Mouse (Mus musculus): ENCODE measurements around the gene Wnt3.
"Not testable (repeated sequence)": the region's sequence is repeated elsewhere in the genome, so short reads cannot be mapped to it uniquely, and the experiment has no call there.

The Wnt3 gene

DNA sequence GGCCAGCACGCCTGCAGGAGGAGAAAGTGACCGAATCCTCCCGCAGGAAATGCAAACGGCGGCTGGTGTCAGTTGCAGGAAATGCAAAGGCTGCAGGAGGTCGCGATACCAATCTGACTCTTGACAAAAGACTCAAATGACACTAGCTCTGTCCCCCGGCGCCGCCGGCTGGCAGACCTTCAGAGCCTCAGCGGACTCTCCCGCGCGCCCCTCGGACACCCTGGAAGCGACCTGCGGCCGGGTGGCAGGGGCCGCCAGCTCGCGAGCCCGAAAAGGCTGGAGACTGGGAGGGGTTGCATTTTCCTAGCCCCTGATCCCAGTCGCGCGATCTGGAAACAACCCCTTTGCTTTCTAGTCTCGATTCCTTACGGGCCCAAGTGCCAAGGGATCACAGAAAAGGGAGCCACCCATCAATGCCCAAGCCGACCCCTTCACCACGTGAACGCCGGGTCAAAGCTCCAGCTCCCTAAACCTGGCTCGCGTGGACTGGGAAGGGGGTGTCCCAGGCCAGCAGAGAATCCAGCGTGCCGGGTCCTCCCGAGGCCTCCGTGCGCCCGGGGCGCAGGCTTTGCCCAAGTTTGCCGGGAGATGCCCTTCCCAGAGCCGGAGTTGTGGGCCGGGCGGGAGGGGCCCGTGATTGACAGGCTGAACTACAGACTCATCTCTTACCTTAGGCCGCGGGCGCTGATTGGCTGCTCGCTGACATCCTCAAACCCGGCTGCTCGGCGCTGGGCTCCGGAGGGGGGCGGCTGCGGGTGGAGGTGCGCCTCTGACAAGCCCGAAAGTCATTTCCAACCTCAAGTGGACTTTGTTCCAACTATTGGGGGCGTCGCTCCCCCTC lies at the start of gene Wnt3:
Wnt3 (plus strand) TSS at position 764 of the 841 bp plus-strand sequence.
- peak; percentile 57 for DNase-seq

DNA sequence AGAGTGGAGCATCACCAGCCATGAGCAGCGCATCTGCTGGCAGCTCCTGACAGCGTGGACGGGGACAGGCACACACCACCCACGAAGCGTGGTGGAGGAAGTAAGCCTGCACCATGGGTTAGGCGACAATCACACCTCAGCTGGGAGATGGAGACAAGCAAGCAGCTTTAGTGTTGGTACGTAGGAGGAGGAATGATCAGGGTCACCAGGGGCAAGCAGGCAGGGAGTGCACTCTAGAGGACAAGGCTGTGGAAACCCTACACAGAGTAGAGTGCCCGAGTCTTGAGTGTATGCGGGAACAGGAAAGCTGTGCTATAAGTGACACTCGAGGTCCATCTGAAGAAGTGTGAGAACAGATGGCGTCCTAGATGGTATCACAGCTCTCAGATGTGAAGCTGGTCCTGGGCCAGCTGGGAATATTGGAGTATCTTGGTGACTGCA lies 49.6 kb upstream of the Wnt3 start:
- no peak for DNase-seq

DNA sequence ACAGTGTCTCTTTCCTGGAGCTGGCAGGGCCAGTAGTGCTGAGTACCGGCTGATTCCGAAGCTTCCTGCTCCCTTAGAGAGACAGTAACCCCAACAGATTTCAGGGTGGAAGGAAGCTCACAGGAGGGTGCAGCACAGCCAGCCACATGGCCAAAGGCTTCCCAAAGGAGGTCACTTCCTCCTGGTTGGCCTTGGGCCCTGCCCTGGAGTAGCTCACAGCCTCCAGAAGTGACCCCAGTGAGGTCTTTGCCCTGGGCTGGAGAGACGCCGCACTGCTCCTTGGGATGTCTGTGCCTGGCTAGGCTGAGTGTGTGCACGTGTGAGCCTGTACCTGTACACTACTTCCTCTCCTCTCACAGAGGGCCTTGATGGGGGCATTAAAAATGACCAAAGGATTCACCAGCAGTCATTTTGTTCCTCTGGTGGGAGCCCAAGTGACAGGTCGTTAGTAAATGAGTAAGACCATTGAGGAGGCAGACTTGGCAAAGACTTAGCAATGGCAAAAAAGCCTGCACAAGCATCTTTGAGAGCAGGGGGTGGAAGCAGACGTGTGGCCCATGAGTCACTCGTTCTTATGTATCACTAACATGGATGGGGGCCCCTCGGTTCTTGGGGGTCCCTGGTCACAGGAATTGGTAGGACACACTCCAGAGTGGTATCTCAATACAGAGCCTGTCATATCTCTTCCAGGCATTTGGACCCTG lies 44.5 kb upstream of the Wnt3 start:
- DNase-seq: no peak

DNA sequence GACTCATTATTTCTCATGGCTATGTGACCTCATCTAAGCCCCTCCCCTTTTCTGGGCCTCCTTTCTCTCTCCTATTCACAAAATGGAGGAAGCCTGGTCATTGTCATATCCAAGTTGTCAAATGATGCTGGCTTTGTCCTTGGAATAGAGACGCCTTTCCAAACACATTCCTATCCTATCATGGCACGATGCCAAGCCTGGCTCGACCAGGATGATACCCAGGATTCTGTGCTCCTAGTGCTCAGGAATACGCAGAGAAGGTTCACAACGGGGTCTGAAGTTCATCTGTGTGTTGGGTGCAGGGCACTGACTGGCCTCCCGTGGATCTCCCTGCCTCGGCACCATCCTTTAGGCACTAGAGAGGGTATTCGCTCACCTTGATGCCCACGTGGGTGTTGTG lies 42.4 kb upstream of the Wnt3 start:
- DNase-seq: peak; percentile 49

DNA sequence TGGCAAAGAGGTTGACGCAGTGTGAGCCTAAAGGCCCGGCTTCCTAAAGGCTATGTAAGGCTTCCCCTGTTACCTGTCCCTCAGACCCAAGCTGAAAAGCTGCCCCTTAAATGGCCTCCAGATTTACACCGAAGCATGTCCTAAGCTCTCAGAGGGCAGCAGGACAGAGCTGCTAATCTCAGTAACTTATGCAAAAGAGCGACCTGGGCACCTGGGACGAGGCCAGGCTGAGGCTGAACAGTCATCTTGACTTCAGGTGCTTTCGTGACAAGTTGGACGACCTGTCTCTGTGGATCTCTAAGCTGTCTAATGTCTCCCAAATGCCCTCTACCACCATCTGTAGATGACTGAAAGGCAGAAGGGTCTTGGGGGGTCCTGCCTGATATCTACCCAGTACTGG lies 41.6 kb upstream of the Wnt3 start:
- DNase-seq: no peak

DNA sequence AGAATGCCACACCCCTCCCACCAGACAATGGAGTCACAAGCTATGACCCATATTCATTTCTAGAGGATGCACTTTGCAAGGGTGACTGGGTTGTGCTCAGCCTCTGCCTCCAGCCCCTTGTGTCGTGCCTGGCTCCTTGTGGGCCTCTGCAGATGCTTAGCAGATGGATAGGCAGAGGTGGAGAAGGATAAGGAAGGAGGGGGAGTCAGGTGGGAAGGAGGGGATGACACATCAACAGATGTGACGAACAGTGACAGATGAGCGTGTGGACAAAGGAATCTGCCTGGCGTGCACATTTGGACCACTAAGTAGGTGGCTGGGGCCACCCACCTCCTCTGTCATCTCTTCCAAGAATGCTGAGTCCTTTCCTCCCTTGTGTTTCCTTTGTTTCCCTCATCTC lies 40.9 kb upstream of the Wnt3 start:
- no peak for DNase-seq

DNA sequence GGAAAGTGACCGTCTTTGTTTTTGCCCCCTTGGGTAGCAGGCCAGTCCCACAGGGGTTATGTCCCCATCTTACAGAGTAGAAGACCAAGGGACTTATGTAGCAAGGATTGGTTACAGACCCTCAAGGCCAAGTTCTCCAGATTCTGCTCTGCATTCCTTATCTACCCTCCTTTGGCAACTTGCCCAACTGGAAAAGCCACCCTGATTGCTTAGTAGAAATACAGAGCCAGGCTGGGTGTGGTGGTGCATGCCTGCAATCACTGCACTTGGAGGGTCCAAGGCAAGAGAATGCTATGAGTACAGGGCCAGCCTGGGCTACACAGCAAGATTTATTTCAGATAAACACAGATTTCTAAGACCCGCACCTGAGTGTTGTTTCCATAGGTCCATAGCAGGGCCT lies 40.0 kb upstream of the Wnt3 start:
- DNase-seq: no peak

DNA sequence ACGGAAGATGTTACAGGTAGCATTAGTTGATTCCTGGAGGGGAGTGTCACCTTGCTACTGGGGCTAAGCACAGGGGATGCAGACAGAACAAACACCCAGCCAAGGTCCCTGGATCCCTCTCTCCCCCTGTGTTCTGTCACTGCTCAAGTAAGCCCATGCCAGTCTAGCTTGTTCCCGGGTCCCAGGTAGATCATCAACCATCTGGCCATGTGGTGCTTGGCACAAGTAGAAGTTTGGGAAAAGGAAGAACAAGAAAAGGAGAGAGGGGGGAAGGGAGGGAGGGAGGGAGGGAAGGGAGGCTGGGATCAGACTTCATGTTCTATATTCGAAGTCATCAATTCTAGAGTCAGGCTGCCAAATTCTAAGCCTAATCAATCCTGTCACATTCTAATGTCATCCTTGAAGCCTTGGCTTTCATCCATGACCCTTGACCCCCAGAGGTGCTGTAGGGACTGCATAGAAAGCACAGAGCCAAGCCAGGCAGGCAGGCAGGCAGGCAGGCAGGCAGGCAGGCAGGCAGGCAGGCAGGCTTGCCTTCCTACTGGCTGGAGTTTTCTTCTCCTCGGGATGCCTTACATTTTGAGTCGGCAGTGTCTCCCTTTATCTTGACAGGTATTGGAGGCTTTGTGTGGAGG lies 39.4 kb upstream of the Wnt3 start:
- DNase-seq: no peak

DNA sequence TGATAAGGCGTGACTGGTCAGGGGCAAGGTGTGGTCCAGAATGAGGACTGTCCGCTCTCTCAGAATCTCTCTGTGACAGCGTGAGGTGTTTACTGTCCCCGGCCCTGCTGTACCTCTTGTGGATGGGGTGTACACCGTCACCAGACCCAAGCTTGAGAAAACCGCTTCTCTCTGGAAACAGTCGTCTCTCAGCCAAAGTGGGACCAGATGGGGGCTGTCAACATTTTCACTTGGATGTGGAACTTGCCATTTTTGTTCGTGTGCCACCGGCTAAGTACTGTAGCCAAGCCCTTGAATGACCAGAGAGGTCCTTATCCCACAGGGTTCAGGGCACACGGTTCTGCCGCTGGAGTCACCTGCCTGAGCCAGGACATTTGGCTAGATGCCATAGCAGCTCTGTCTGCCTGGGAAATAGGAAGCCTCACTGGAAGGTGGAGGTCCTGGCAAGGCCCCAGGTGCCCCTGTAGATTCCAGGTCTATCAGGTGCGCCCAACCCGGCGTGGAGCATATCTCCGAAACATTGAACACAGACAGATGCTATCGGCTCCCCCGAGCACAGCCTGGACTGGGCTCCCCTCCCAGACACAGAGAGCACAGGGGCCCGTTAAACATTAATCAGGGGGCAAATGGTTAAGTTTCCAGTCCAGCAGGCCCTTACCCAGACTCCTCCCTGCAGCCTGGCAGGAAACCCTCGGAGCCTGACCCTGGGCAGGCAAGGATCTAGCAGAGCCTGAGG lies 38.7 kb upstream of the Wnt3 start:
- no peak for DNase-seq

DNA sequence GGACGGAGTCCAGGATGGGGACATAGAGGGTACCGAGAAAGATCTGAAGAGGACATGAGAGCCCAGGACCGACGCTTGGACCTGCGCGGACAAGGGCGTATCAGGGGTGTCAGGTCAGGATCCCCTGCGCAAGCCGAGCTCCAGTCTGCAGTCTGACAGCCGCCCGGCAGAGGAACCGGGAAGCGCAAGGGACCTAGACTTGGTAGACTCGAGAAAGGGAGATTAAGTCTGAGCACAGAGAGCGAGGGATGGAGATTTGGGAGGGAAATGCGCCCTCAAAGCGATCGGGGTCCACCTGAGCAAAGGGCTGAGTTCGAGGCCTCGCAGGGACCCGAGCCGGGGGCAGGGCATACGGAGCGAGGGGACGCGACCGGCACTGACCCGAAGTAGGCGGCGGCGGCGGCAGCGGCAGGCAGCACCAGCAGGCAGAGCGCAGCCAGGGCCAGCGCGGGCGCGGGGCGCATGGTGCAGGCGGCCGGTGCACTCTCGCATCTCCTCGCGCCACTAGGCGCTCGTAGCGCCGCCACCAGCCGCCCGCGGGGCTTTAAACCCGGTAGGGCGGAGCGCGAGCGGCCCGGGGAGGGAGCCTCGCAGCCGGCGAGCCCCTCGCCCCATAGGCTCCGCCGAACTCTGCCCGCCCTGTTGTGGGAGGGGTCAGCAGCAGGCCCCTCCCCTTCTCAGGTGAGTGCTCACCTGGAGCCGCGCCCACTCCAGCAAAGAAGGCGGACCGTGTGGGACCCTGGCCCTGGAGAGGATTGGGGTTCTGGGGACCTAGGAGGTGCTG lies 24.5 kb upstream of the Wnt3 start, which contains the start of gene Wnt9b:
Wnt9b (minus strand) TSS at position 516 of the 784 bp plus-strand sequence.
- DNase-seq: peak; percentile 60

DNA sequence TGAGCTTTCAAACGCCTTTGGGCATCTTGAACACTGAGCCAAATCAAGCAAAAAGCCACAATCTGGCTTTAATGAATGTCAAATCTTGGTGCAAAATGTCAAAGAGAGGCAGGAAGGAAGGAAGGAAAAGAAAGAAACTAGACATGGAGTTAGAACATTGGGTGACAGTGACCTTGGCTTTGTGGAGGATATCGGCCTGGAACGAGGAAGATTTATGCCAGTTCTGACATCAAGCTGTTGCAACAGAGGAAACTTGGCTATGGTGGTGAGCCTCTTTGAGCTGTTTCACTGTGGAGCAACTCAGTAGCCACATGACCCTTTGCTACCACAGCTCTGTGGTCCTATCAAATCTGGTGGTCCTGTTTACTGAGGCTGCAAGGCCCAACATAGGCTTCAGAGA lies 23.3 kb upstream of the Wnt3 start:
- DNase-seq: no peak

DNA sequence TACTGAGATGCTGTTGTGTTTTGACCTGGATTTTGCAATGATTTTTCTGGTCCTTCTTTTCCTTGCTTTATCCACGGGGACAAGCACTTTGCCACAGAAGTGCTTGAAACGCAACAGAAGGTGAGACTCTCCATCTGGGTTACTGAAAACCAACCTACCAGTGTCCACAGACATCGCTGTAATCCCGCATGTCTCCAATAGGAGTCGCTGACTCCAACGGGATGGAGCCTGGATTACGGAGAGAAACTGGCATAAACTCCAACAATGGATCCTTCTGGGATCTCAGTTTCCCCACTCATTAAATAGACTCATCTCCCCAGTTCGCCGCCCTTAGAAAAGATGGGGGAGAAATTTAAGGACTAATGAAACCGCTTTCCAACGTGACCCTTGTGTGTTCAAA lies 15.9 kb upstream of the Wnt3 start:
- DNase-seq: no peak

DNA sequence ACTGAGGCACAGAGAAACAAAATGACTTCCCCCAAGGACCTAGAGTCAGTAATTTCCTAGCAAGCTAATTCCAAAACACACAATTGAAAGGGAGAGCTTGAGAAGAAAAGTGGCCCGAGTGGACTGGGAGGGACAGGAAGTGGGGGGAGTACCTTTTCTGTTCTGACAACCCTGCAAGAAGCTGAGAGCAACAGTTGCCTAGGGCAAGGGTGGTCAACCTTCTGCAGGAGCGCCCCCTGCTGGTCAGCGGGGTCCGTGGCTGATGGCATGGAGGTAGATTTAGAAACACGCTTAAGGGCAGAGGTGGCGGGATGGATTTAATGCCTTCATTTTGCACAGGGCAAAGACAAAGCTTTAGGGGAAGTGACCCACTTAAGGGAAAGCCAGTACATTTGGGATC lies 15.2 kb upstream of the Wnt3 start:
- peak; percentile 76 for DNase-seq

DNA sequence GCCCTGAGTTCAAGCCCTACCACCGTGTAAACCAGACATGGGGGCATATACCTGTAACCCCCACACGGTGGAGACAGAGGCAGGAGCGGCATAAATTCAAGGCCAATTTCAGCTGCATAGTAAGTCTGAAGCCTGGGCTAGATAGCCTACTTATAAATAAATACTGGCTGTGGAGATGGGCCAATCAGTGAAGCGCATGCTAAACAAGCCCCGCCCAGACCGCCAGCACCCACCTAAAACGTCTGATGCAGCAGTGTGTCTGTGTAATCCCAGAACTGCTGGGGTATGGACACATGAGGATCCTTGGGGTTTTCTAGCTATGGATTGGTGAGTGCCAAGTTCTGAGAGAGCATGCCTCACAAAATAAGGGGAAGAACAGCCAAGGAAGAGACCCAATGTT lies 13.8 kb upstream of the Wnt3 start:
- DNase-seq: no peak

DNA sequence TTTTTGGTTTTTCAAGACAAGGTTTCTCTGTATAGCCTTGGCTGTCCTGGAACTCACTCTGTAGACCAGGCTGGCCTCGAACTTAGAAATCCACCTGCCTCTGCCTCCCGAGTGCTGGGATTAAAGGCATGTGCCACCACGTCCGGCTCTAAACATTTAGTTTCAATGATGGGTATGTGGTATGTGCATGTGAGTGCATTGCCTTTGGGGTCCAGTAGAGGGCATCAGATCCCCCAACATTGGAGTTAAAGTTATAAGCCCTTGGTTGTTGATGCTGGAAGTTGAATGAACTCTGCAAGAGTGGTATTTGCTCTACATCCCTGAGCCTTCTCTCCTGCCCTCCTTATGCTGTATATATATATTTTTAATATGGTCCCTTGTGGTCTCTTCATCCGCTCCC lies 13.1 kb upstream of the Wnt3 start:
- not testable (repeated sequence) for DNase-seq

DNA sequence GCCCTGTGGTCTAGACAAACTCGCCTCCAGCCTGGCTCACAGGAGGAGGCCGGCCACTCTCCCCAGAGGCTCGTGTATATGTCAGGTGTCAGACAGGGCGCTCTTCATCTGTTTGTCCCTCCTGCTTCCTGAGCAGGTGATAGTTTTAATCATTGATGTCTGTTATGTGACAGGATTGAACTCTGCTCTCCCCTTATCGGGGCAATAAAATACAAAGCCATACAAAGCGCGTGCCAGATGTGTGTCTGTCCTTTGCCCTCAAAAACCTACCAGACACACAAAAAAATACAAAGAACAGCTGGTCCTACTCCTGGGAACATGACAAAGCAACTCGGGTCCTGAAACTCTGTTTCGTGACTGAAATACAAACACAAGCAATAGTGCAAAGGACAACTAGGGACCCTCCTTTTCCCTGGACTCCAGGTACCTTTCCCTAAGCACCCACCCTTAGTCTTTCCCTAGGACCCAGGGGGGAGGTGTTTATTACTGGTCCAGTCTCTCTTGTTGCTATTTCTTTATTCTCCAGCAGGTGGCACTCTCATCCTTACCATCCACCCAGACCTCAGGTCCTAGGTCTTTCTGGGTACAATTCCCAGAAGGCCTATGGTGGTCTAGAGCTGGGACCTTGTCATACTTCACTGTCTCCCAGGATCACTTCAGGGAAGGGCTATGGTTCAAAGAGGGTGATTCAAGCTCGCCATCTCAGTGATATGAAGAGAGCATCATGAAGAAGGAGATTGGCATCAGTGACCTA lies 10.4 kb upstream of the Wnt3 start:
- DNase-seq: peak; percentile 83

DNA sequence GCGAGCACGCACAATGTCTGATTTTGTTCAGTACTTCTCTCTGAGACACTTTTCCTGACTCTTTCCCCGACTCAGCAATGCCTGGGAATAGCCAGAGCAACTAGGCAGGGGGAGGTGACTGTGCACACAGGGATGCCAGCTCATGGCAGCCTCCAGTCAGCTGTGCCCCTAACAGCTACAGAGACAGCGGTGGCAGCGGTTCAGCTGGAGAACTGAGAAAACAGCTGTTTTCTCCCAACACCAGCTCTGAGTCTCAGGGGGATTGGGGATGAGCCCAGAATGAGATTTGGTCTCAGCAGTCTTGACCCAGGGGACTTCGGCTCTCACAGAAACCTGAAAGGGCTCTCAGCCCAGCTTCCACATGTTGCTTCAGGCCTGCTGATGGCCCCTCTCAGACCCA lies 9.3 kb upstream of the Wnt3 start:
- DNase-seq: no peak

DNA sequence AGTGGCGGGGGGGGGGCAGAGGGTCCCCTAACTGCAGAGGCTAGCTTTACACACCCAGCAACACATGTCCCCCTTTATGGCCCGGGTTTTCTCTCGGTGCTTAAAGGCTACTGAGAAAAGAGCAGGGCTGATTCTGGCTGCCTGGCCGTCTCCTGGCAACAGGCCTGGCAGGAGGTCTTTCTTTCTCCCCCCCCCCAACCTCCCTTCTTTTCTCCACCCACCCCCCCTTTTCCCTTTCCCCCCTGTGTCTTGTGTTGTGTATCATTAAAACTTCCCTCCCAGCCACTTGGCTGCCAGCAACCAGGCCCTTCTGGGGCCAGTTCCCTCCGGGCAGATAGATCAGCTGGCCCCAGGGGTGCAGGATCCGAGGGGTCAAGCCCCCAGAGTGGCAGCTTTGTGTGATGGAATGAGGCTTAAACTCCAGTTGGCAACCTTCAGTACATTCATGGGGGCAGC lies 8.4 kb upstream of the Wnt3 start:
- DNase-seq: peak; percentile 38

DNA sequence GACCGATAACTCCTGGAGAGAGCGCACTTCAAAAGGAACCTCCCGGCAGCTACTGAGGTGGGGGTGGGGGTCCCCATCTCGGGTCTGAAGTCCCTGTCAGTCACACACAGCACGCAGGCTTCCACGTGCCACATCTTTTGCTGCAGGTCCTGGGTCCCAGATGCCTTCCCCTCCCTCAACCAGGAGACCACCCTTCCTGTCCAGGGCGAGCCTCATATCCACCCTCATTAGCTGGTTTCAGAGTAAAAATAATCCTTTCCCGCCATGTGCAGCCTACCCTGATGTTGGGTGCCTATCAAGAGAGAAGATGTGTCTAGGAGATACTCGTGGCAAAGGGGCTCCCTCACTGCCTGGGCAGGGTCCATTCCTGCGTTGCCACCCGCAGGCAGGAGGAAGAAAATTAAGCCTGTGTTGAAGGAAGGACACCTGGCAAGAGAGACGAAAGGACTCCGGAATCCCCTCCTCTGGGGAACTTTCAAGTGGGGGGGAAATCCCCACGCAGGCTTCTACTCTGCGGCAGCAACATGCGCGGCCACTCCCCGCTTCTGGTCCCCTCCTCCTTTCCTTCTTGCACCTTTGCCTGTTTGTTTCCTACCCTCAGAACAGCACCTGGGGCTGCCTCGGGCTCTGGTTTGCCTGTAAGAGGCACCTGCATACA lies 2.7 kb upstream of the Wnt3 start:
- DNase-seq: no peak

DNA sequence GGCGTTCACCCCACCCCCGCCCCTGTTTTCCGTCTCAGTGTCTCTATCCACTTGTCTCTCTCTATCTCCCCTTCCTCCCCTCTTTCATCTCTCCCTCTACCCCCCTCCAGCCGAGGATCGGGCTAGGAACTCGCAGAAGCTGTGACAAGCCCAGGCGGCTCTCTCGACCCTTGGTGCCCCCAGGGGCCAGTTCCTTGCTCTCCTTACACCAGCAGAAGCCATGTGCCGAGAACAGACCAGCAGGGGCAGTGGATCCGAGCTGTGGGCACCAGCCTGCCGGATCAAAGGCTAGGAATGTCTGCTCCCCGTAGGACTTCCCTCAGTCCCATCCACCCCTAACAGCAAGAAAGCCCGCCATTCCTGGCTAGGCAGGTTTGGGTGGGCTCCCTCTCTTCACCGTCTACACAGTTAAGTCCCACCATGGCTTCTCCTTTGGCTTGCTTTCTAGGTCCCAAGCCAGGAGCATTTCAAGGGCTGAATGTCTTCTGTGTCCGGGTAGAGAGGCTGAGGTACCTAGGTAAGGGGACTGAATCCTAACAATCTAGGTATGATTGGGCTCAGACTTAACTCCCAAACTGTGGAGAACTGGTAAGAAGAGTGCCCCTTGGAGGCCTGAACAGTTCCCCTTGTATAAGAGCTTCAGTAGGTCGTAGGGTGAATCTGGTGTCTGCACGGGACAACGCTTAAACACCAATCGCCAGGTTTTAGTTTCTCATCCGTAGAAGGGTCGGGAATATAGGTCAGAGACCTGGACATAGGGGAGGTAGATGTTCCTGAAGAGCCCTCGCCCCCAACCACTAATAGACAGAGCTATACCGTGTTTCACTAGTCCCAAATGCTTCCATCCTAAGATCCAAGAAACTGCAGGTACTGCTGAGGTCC lies 1.2 kb upstream of the Wnt3 start:
- DNase-seq: peak; percentile 47

All from retina, postnatal 1 day (tissue).